Mouse (Mus musculus) urinary bladder, postnatal 14 days (tissue): ENCODE results near the gene Zrsr2.

Experiments used
- DNase-seq: peaks from one replicate; pipeline ENCODE4 v3.0.0; 2021; ENCODE audit warnings: low spot score

Gene Zrsr2

GRCm38 (mm10) chrX:163958467-163958875 lies at the start of gene Zrsr2:
TSS of gene Zrsr2 (minus strand) at chrX:163958661.
- peak; percentile 87 for DNase-seq

- no peak for DNase-seq
These were observed 46.3 kb upstream of the Zrsr2 start for GRCm38 (mm10) chrX:164004809-164005208.

DNA sequence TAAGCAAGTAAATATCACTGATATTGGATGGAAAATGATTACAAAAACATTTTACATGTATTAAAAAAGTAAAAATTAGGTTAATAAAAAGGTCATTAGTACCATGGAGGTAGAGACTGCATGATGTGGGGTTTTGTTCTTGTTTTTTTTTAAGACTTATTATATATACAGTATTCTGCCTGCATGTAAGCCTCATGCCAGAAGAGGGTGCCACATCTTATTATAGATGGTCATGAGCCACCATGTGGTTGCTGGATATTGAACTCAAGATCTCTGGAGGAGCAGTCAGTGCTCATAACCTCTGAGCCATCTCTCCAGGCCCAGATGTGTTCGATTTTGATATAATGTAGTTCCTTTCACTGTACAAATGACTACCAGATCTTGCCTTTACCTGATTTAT lies 41.4 kb upstream of the Zrsr2 start:
- no peak for DNase-seq

- no peak for DNase-seq
These were observed 38.3 kb upstream of the Zrsr2 start for GRCm38 (mm10) chrX:163996754-163997153.

DNA sequence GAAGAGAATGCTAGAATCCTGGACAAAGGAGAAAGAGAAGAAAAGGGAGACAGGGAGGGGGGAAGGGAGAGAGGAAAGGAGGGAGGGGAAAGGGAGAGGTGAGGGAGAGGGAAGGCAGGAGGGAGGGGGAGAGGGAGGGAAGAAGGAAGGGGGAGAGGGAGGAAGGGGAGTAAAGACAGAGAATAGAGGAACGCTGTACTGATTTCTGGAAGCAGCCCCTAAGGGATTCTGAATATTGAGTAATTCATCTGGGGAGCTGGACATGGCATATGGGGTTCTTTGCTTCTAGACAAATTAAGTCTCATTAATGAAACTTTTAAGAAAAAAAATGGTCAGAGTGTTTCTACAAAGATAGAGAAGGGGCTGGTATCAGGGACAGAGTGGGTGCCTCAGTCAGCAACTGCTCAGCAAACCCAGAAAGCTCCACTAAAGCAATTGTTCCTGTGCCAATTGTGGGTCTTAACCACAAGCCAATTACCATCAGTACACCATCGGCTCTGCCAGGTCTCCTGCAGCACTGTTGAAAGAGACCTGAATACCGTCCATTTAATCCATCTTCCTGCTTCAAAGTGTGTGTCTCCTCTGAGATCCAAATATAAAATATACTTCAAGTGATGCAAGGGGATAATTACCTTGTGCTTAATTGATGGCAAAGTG lies 29.4 kb upstream of the Zrsr2 start:
- DNase-seq: no peak

GRCm38 (mm10) chrX:163982129-163982528 lies 23.7 kb upstream of the Zrsr2 start:
- DNase-seq: no peak

DNA sequence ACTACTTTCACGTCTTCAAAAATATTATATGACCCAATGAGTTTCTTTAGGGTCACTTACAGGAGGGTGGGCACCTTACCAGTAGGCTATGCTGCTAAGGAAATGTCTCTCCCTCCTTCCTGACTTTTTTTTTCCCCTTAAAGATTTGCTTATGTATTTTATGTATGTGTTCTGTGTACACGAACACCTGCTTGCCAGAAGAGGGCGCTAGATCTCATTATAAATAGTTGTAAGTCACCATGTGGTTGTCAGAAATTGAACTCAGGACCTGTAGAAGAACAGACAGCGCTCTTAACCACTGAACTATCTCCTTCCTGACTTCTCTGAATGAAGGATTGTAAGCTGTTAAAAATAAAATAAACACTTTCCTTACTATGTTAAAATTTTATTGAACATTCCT lies 23.0 kb upstream of the Zrsr2 start:
- no peak for DNase-seq

- no peak for DNase-seq
These were observed 22.6 kb upstream of the Zrsr2 start for GRCm38 (mm10) chrX:163981092-163981491.

DNA sequence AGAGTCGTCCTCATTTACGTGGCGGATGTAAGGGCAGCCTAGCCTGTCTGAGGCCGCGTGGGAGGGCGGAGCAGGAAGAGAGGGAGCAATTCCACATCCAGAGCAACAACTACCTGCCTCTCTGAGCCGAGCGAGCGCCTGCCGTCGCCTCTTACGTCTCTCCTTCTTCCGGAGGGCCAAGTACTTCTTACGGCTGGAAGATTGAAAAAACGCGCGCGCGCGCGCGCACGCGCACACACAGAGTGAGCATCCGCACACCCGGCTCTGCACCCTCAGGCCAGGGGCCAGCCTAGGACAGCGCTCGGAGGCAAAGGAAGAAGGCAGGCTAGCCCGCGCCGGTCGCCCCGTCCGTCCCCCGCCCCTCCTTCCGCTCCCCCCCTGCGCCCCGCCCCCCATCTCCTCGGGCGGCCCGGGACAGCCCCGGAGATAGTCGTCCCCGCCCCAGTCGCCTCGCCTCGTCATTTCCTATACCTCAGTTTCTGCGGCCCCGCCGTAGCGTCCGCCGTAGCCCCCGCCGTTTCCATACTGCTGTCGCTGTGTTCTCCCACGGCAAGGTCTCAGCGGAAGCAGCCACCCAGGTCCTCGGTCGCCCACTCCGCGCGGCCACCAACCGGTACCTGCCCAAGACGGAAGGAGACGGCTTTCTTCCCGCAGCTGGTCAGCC lies 526 bp downstream of the Zrsr2 start:
- peak; percentile 74 for DNase-seq

DNA sequence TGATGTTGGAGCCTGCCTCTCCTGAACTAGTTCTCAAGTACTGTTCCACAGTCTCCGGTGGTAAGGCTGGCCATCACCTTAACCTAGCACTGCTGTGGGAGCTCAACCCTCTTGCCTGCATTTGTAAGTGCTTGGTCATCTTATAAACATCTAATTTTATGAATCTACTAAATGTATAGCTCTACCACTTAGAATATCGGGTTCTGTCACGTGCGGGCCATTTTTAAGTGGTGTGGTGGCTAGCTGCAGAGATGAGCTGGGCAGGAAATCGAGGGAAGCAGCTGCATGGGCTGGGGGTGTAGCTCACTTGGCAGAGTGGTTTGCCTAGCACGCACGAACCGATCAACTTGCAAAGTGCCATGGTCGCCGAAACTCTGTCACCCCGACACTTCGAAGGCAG lies 1.1 kb downstream of the Zrsr2 start:
- no peak for DNase-seq

GRCm38 (mm10) chrX:163951618-163952017 lies 6.8 kb downstream of the Zrsr2 start:
- no peak for DNase-seq

- DNase-seq: no peak
These were observed 14.1 kb downstream of the Zrsr2 start for GRCm38 (mm10) chrX:163944381-163944780.

DNA sequence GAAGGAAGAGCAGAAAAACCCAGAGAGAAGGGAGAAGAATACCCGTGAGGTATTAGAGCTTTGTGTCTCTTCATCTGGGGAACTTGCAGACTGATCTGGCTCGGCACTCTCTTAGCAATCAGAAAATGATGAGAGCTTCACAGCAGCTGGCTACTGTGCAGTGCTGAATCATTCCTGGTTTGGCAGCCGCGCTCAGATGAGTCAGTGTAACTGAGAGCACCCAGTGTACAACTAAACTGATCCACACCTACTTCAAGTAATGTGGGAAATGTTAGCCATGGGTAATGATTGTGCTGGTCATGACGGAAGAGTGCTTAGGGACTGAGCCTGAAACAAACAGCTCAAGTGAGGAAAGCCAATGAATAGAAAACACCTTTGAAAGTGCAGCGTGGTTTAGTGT lies 19.9 kb downstream of the Zrsr2 start:
- DNase-seq: peak; percentile 4

DNA sequence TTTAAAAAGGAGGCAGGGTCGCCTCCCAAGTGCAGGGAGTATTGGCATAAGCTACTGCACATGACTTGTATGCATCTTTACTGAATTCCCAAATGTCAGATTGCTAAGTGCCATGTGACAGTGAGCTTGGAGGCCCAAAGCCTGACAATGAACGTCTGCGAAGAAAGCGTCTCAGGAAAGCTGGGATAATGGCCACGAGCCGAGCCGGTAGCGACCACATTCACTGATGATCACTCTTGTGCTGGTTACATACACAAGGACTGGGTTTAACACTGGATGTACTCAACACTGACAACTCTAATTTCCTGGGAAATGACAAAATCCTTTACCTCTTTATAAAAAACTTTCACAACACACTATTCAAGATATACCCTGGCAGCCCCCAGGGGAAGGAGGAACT lies 23.7 kb downstream of the Zrsr2 start:
- DNase-seq: no peak

DNA sequence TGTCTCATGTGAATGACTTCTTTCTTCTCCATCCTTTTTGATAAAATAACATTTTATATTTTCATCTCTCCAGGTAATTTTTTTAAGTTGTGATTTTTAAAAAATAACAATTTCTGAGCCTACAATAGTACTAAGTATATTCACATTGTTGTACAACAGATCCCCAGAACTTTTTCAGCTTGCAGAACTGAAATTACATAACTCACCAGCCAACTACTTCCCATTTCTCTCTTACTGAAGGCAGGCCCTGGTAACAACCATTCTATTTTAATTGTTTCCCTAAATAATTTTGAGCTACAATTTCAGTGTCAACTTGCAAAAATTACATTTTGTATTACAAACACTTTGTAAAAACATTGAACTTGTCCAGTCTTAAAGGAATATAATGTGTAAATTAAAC lies 28.9 kb downstream of the Zrsr2 start:
- DNase-seq: no peak

DNA sequence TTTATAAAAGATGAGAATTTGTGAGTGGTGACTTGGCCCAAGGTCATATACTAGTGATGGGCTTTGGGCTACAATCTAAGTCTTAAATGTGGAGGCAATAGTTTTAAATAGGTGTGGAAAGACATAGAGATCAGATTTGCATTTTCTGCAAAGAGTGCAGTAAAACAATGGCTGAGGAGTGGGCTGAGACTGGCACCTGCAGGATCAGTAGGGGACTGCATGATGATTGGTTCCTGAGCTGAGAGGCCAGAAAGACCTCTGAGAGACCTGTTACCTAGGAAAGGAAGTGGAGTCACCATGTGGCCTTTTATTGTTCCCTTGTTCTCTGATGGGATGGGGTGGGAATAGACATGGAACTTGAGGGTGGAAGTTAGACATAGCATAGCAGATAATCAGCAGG lies 45.7 kb downstream of the Zrsr2 start:
- no peak for DNase-seq

DNA sequence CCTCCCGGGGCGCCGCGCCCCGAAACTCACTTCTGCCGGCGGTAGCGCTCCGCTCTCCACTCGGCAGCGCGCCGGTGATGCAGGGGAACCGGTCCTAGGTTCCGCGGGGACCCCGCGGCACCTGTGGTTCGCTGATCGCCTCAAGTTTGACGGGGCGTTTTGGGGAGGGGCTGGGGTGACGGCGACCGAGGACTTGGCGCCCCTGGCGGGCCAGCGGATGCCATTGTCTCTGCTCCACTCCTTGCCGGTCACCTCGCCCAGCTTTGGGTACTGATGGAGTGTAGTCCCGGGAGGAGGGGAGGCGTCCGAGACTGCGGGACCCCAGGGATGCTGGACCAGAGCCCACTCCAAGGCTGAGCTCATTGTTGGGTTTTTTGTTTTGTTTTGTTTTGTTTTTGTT lies 49.1 kb downstream of the Zrsr2 start:
- peak; percentile 4 for DNase-seq

- peak; percentile 92 for DNase-seq
These were observed 49.9 kb downstream of the Zrsr2 start, which contains the start of gene Ap1s2 for GRCm38 (mm10) chrX:163908337-163909250. TSS of gene Ap1s2 (plus strand) at chrX:163909017.

- DNase-seq: no peak
These were observed 50.5 kb downstream of the Zrsr2 start for GRCm38 (mm10) chrX:163908003-163908336.

DNA sequence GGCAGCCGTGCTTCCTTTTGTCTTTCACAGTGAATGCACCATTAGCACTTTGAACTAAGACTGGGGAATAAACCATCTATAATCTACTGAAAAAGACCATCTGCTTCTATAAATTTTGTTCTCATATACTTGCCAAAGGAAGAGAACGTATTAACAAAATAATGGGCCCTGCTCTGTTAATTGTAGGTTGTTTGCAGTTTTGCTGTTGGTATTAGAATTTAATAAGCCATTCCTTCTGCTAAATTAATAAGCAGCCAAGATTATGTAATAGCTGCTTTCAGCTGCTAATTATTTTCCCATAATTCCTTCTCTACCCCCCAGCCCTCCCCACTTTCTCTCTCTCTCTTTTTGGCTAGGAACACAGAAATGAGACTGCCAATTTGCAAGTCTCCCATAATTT lies 51.6 kb downstream of the Zrsr2 start:
- DNase-seq: no peak

DNA sequence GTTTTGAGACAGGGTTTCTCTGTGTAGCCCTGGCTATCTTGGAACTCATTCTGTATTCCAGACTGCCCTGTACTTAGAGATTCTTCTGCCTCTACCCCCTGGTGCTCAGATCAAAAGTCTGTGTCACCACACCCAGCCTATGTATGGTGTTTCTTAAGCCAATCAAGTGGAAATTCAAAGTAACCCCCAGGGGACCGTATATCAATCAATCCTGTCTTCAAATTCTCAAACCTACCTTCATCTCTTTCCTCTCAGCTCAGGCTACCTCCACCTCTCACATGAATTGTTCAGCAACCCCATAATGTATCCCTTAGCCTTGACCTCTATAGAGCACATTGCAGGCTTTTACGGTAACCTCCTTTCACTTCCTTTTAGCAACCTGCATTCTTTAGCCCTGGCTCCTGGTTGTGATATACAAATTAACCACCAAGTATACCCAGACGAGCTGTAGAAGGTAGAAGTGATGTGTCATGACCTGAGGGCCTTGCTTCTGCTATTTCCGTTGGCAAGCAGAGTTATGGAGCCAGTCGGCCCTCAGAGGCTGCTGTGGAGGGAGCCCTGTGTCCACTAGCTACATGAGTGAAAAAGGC lies 58.9 kb downstream of the Zrsr2 start:
- DNase-seq: no peak

- no peak for DNase-seq
These were observed 61.1 kb downstream of the Zrsr2 start for GRCm38 (mm10) chrX:163897354-163897753.
